Mouse (Mus musculus) gastrocnemius, postnatal 10 days (tissue): ENCODE measurements at regions not wholly inside any gene's neighbourhood (a gene's known extent, or its start where the extent isn't known, plus 50 kb on each side); places are given as distances from the start of the nearest gene placed in this dataset.
"Not testable (repeated sequence)": the region's sequence is repeated elsewhere in the genome, so short reads cannot be mapped to it uniquely, and the experiment has no call there.

Source experiments
- DNase-seq: peaks from one replicate; pipeline ENCODE4 v3.0.0; 2021; ENCODE audit warnings: mixed read lengths

GRCm38 (mm10) chr4:23567827-23568226 lies 928.4 kb upstream of the Mms22l start:
- no peak for DNase-seq

GRCm38 (mm10) chr4:23573013-23573412 lies 923.2 kb upstream of the Mms22l start:
- DNase-seq, result no peak

- no peak for DNase-seq
Observed at GRCm38 (mm10) chr4:23587412-23587811, 908.8 kb upstream of the Mms22l start.

- no peak for DNase-seq
Observed at GRCm38 (mm10) chr4:23590883-23591282, 905.4 kb upstream of the Mms22l start.

GRCm38 (mm10) chr4:23591593-23591992 lies 904.7 kb upstream of the Mms22l start:
- DNase-seq, result no peak

- no peak for DNase-seq
Observed at GRCm38 (mm10) chr4:23600070-23600469, 896.2 kb upstream of the Mms22l start.

- DNase-seq, result no peak
Observed at GRCm38 (mm10) chr4:23601426-23602293, 894.6 kb upstream of the Mms22l start.

GRCm38 (mm10) chr4:23602294-23602932 lies 893.8 kb upstream of the Mms22l start:
- DNase-seq, result no peak

- no peak for DNase-seq
Observed at GRCm38 (mm10) chr4:23607348-23607747, 888.9 kb upstream of the Mms22l start.

- DNase-seq, result no peak
Observed at GRCm38 (mm10) chr4:23621208-23621607, 875.0 kb upstream of the Mms22l start.

- no peak for DNase-seq
Observed at GRCm38 (mm10) chr4:23622231-23622630, 874.0 kb upstream of the Mms22l start.

- no peak for DNase-seq
Observed at GRCm38 (mm10) chr4:23636231-23636928, 859.9 kb upstream of the Mms22l start.

GRCm38 (mm10) chr4:23636929-23637235 lies 859.4 kb upstream of the Mms22l start:
- no peak for DNase-seq

- DNase-seq, result not testable (repeated sequence)
Observed at GRCm38 (mm10) chr4:23656671-23657070, 839.6 kb upstream of the Mms22l start.

- no peak for DNase-seq
Observed at GRCm38 (mm10) chr4:23668896-23669295, 827.4 kb upstream of the Mms22l start.

- no peak for DNase-seq
Observed at GRCm38 (mm10) chr4:23703626-23704025, 792.6 kb upstream of the Mms22l start.

- DNase-seq, result no peak
Observed at GRCm38 (mm10) chr4:23710716-23711115, 785.5 kb upstream of the Mms22l start.

GRCm38 (mm10) chr4:23713781-23714415 lies 782.4 kb upstream of the Mms22l start:
- no peak for DNase-seq

- DNase-seq, result no peak
Observed at GRCm38 (mm10) chr4:23727846-23728245, 768.4 kb upstream of the Mms22l start.

- DNase-seq, result no peak
Observed at GRCm38 (mm10) chr4:23732471-23732870, 763.8 kb upstream of the Mms22l start.

GRCm38 (mm10) chr4:23744079-23744478 lies 752.2 kb upstream of the Mms22l start:
- DNase-seq, result no peak

- DNase-seq, result no peak
Observed at GRCm38 (mm10) chr4:23758005-23758404, 738.2 kb upstream of the Mms22l start.
